Mouse (Mus musculus) bone marrow macrophage, adult 2 months (primary cell): ENCODE data around the gene Lin37.

Experiments used
- CTCF ChIP-seq: IDR thresholded peaks from 2 replicates; pipeline ENCODE4 v1.5.1; 2012; ENCODE audit warnings: low read depth, mild to moderate bottlenecking, low read length, moderate library complexity
- POLR2A ChIP-seq: IDR thresholded peaks from 2 replicates; pipeline ENCODE4 v1.6.1; 2012; ENCODE audit warnings: mild to moderate bottlenecking, low read depth, low read length, borderline replicate concordance

DNA sequence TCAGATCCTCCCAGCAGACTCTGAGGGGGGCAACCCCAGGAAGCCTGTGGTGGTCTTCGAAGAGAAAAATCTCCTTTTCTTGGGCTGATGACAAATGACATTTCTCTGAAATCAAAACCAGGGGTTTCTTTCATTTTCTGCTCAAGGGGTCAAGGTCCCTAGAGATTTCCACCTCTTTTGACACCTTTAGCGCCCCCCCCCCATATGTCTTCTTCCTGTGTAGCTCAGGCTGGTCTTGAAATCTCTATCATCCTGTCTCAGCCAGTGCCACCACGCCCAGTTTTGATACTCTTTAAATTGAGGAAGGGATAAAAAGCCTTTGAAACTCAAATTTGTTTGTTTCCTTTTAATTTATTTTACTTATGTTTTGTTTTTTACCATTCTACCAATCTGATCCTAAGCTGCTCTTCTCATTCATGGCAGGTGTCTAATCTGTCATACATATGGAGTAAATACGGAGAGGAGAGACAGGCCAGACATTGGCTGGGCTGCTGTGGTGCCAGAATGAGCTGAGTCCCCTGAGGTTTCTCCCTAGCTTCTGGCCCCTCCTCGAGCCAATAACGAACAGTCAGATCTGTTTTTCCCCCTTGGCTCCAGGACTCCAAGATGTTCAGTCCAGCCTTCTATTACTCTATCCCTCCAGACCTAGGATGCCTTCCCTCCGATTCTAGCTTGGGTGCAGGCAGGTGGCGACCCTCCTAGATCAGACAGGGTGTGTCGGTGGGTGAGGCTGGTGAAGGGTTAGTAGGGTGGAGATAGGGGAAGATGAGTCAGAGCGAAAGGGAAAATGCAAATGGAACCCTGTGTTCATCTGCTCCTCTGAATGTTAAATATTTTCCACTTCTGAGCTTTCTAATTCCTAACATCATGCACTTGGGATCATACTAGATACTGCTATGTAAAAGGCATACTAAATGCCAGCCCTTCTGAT is 34.2 kb upstream of the Lin37 start:
- TF ChIP-seq POLR2A (no peak), CTCF (no peak)
